Mouse (Mus musculus) heart, embryonic 11.5 days (tissue): ENCODE measurements around the gene Il15ra. TPM values are rescaled to one million over a fixed set of nuclear protein-coding genes. Genes with fewer than 3 reads are reported as not detected.

Experiments
- ATAC-seq: fragments of 200-750 bp; cut with Nextera tagmentation; replicated peaks from 2 replicates; pipeline ENCODE4 v1.8.0; 2017; ENCODE audit warnings: moderate library complexity; ENCODE audit not compliant: insufficient number of reproducible peaks, low FRiP score, low TSS enrichment
- H3K27ac ChIP-seq: fragments of 300-500 bp; sonication (generic); 2 replicates; pipeline ENCODE4 v1.5.1; 2014; ENCODE audit warnings: mild to moderate bottlenecking, low read depth, low read length
- H3K27me3 ChIP-seq: fragments of 300-500 bp; sonication (generic); 2 replicates; pipeline ENCODE4 v1.6.1; 2014; ENCODE audit warnings: mild to moderate bottlenecking, low read length, mixed read lengths; ENCODE audit not compliant: control insufficient read depth, insufficient read depth
- H3K36me3 ChIP-seq: fragments of 300-500 bp; sonication (generic); 2 replicates; pipeline ENCODE4 v1.6.1; 2014; ENCODE audit warnings: mild to moderate bottlenecking, low read length, moderate library complexity, mixed read lengths; ENCODE audit not compliant: control insufficient read depth, insufficient read depth
- H3K4me1 ChIP-seq: fragments of 300-500 bp; sonication (generic); 2 replicates; pipeline ENCODE4 v1.6.1; 2014; ENCODE audit warnings: low read length; ENCODE audit not compliant: control insufficient read depth, insufficient read depth
- H3K4me2 ChIP-seq: fragments of 300-500 bp; sonication (generic); 2 replicates; pipeline ENCODE4 v1.6.1; 2014; ENCODE audit warnings: mild to moderate bottlenecking, moderate library complexity
- H3K4me3 ChIP-seq: fragments of 300-500 bp; sonication (generic); 2 replicates; pipeline ENCODE4 v1.5.1; 2014; ENCODE audit warnings: low read depth, low read length
- H3K9ac ChIP-seq: fragments of 300-500 bp; sonication (generic); 2 replicates; pipeline ENCODE4 v1.6.1; 2014; ENCODE audit warnings: mild to moderate bottlenecking, low read depth, low read length, moderate library complexity
- H3K9me3 ChIP-seq: fragments of 300-500 bp; sonication (generic); replicated peaks from 2 replicates; pipeline ENCODE4 v1.6.1; 2016; ENCODE audit warnings: low read length; ENCODE audit not compliant: control insufficient read depth
- WGBS: fragments of 180-500 bp; shearing (Covaris S2); extraction: QIAGEN DNeasy Blood & Tissue Kit; methylation state at CpG from one replicate; pipeline ENCODE4 v1.1.7; 2014; ENCODE audit not compliant: insufficient replicate concordance; 5-methylcytosine and 5-hydroxymethylcytosine counted together
- polyA plus RNA-seq: library from polyadenylated mRNA; unstranded; fragments of >200 nt; fragmentation: Nextera tagmentation; extraction: Ambion mirVana; gene quantifications from 2 replicates; pipeline ENCODE4 v1.2.1, GENCODE M21; 2014

Gene Il15ra
- polyA plus RNA-seq, 1 experiment from 2014 or later = 6.7 TPM

GRCm38 (mm10) chr2:11665326-11665725, 39.8 kb upstream of the Il15ra start:
- WGBS = 80% methylated on average over 3 of the region's 3 CpGs
- Histone ChIP-seq H3K27me3 (no peaks in the 10 kb centered on the region), H3K4me1 (no peaks in the 10 kb centered on the region), H3K9me3 (no peaks in the 10 kb centered on the region), H3K4me2 (no peak overlapping the region), H3K4me3 (no peak overlapping the region), H3K36me3 (no peaks in the 10 kb centered on the region), H3K27ac (no peak overlapping the region), H3K9ac (no peak overlapping the region)
- no peak for ATAC-seq

GRCm38 (mm10) chr2:11672144-11672543, 32.9 kb upstream of the Il15ra start:
- Histone ChIP-seq H3K4me2 (no peak overlapping the region), H3K36me3 (no peaks in the 10 kb centered on the region), H3K27ac (no peak overlapping the region), H3K4me1 (no peaks in the 10 kb centered on the region), H3K9ac (no peak overlapping the region), H3K4me3 (no peak overlapping the region), H3K27me3 (no peaks in the 10 kb centered on the region), H3K9me3 (no peaks in the 10 kb centered on the region)
- 11% methylated on average over 3 of the region's 3 CpGs for WGBS
- ATAC-seq = no peak

- no peaks in the 10 kb centered on the region for H3K4me1 ChIP-seq
- no peak for ATAC-seq
- 64% methylated on average over 7 of the region's 7 CpGs for WGBS
These were observed 25.5 kb upstream of the Il15ra start for GRCm38 (mm10) chr2:11679626-11680025.

GRCm38 (mm10) chr2:11682712-11683111, 22.4 kb upstream of the Il15ra start:
- Histone ChIP-seq H3K9ac (no peak overlapping the region), H3K4me3 (no peak overlapping the region), H3K9me3 (no peaks in the 10 kb centered on the region), H3K36me3 (no peaks in the 10 kb centered on the region), H3K4me1 (no peaks in the 10 kb centered on the region), H3K27me3 (no peaks in the 10 kb centered on the region), H3K27ac (no peak overlapping the region), H3K4me2 (no peak overlapping the region)
- WGBS = 51% methylated on average over 4 of the region's 4 CpGs
- ATAC-seq = no peak

More at GRCm38 (mm10) chr2:11679626-11680025, 25.5 kb upstream of the Il15ra start:
- H3K9ac ChIP-seq = no peak overlapping the region
- no peak overlapping the region for H3K4me2 ChIP-seq
- no peaks in the 10 kb centered on the region for H3K27me3 ChIP-seq
- H3K9me3 ChIP-seq = no peaks in the 10 kb centered on the region
- H3K36me3 ChIP-seq = no peaks in the 10 kb centered on the region
- H3K27ac ChIP-seq = no peak overlapping the region
- H3K4me3 ChIP-seq = no peak overlapping the region

GRCm38 (mm10) chr2:11686512-11686911, 18.6 kb upstream of the Il15ra start:
- Histone ChIP-seq H3K4me3 (no peak overlapping the region), H3K27me3 (no peaks in the 10 kb centered on the region), H3K4me2 (no peak overlapping the region), H3K36me3 (no peaks in the 10 kb centered on the region), H3K4me1 (no peaks in the 10 kb centered on the region), H3K9ac (no peak overlapping the region), H3K27ac (no peak overlapping the region), H3K9me3 (no peaks in the 10 kb centered on the region)
- ATAC-seq = no peak
- WGBS = 81% methylated on average over 4 of the region's 4 CpGs

GRCm38 (mm10) chr2:11687436-11687835, 17.7 kb upstream of the Il15ra start:
- no peak overlapping the region for H3K4me2 ChIP-seq
- H3K36me3 ChIP-seq = no peaks in the 10 kb centered on the region
- no peak overlapping the region for H3K27ac ChIP-seq
- H3K4me1 ChIP-seq = no peaks in the 10 kb centered on the region
- WGBS = 18% methylated on average over 3 of the region's 3 CpGs
- no peaks in the 10 kb centered on the region for H3K9me3 ChIP-seq
- H3K9ac ChIP-seq = no peak overlapping the region
- H3K27me3 ChIP-seq = no peaks in the 10 kb centered on the region
- no peak for ATAC-seq
- H3K4me3 ChIP-seq = no peak overlapping the region

- Histone ChIP-seq H3K36me3 (no peaks in the 10 kb centered on the region), H3K27me3 (no peaks in the 10 kb centered on the region), H3K9ac (no peak overlapping the region), H3K4me3 (no peak overlapping the region), H3K4me2 (no peak overlapping the region), H3K9me3 (no peaks in the 10 kb centered on the region), H3K27ac (no peak overlapping the region), H3K4me1 (no peaks in the 10 kb centered on the region)
- WGBS = 57% methylated on average over 8 of the region's 8 CpGs
- no peak for ATAC-seq
These were observed 14.7 kb upstream of the Il15ra start for GRCm38 (mm10) chr2:11690201-11690890.

- H3K9ac ChIP-seq = no peak overlapping the region
- no peaks in the 10 kb centered on the region for H3K36me3 ChIP-seq
- ATAC-seq = no peak
- no peak overlapping the region for H3K4me3 ChIP-seq
- 92% methylated on average over 4 of the region's 4 CpGs for WGBS
- no peak overlapping the region for H3K27ac ChIP-seq
- H3K4me1 ChIP-seq = no peaks in the 10 kb centered on the region
- H3K9me3 ChIP-seq = no peaks in the 10 kb centered on the region
- H3K4me2 ChIP-seq = no peak overlapping the region
- no peaks in the 10 kb centered on the region for H3K27me3 ChIP-seq
These were observed 11.7 kb upstream of the Il15ra start for GRCm38 (mm10) chr2:11693352-11693751.

GRCm38 (mm10) chr2:11694104-11694503, 11.0 kb upstream of the Il15ra start:
- no peak for ATAC-seq
- Histone ChIP-seq H3K27ac (no peak overlapping the region), H3K9me3 (no peaks in the 10 kb centered on the region), H3K36me3 (no peaks in the 10 kb centered on the region), H3K27me3 (no peaks in the 10 kb centered on the region), H3K9ac (no peak overlapping the region), H3K4me1 (no peaks in the 10 kb centered on the region), H3K4me2 (no peak overlapping the region), H3K4me3 (no peak overlapping the region)
- 84% methylated on average over 2 of the region's 2 CpGs for WGBS
